Mouse (Mus musculus): ENCODE data around the gene Med14. TPM values are rescaled to one million over a fixed set of nuclear protein-coding genes. Genes with fewer than 3 reads are reported as not detected.
A peak's percentile ranks its signal among the peaks of the same experiment; 100 is the strongest.

Med14 gene
- polyA plus RNA-seq, 1 experiment from 2014 or later, result 5.7 TPM

DNA sequence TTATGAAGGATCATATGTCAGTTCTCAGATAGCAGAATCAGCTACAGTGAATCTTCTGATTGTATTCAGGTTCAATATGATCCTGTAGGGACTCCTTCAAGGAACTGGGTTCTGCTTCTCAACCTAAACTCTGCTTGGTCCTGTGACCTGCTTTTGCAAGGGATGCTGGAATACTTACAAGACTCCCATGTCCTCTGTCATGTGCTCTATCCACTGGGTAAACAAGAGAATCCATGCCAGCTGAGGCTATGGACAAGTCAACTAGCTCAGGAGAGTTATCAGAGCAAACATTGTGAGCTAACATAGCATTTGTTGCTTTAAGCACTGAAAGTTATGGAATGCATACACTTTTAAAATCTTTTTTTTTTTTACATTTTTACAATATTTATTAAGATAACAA lies 75.8 kb downstream of the Med14 start:
- no peak overlapping the region for H3K9ac ChIP-seq (ENCODE audit: low read depth, low read length)
- TF ChIP-seq CTCF (IDR thresholded peaks at IDR 0.05; ENCODE audit: low read depth), result no peak
- no peak for ATAC-seq
- H3K27ac ChIP-seq (ENCODE audit: low read depth, low read length), result no peak overlapping the region
- no peaks in the 10 kb centered on the region for H3K9me3 ChIP-seq (ENCODE audit: control insufficient read depth)
- H3K27me3 ChIP-seq (replicated peaks; ENCODE audit: control insufficient read depth, insufficient read depth, low read length), result no peaks in the 10 kb centered on the region
- H3K4me2 ChIP-seq (replicated peaks; ENCODE audit: low read depth), result no peak overlapping the region
- no peak overlapping the region for H3K4me3 ChIP-seq (ENCODE audit: low read depth, low read length)
- H3K36me3 ChIP-seq (ENCODE audit: control insufficient read depth, insufficient read depth), result peaks cover 5% of the 10 kb centered on the region; the same call in 1 of the 2 replicates
- no peaks in the 10 kb centered on the region for H3K4me1 ChIP-seq (replicated peaks; ENCODE audit: control insufficient read depth, insufficient read depth, low read length)

- Histone ChIP-seq H3K4me2 (replicated peaks; ENCODE audit: low read depth) (no peak overlapping the region), H3K27me3 (replicated peaks; ENCODE audit: control insufficient read depth, insufficient read depth, low read length) (no peaks in the 10 kb centered on the region), H3K4me1 (replicated peaks; ENCODE audit: control insufficient read depth, insufficient read depth, low read length) (no peaks in the 10 kb centered on the region), H3K4me3 (ENCODE audit: low read depth, low read length) (no peak overlapping the region), H3K36me3 (ENCODE audit: control insufficient read depth, insufficient read depth) (0 out of 2 replicates have a peak, but pooled peaks cover 7% of the 10 kb centered on the region), H3K9me3 (ENCODE audit: control insufficient read depth) (no peaks in the 10 kb centered on the region), H3K9ac (ENCODE audit: low read depth, low read length) (no peak overlapping the region), H3K27ac (ENCODE audit: low read depth, low read length) (no peak overlapping the region)
- TF ChIP-seq CTCF (IDR thresholded peaks at IDR 0.05; ENCODE audit: low read depth), result peak; percentile 80
- WGBS, result 30% methylated on average over 6 of the region's 6 CpGs
- no peak for ATAC-seq
Measured at GRCm38 (mm10) chrX:12677396-12677795, 84.5 kb downstream of the Med14 start.

DNA sequence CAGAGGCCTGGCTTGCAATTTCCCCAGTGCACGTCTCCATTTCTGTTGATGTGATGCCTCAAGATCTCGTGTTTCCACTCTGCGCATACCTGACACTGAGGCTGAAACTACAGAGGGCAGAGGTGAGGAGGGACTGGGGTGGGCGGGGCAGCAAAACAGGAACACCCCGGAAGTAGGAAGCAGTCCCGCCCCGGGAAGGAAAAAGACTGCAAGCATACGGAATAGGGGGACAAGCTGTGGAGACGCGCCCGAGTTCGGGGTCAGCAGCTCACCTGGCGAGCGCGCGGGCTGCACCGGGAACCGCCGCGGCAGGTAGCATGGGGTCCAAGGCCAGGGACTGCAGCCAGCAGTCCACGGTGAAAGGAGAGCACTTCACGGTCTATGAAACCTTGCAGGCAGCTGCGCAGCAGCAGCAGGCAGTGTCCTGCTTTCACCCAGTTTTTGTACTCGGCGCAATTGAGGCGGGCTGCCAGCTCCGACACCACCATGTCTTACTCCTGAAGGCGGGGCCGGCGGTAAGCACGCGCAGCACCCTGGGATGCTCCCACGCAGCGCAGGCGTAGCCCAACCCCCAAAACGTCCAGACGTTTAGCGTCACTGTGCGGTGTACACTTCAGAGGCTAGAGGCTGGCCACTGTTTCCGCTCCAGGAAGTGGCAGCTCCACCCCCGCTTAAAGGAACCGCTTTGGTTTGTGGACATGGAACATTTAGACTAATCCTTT lies 88.7 kb downstream of the Med14 start, which contains the start of gene 1810030O07Rik:
Gene 1810030O07Rik (minus strand): TSS at position 615 of the 722 bp plus-strand sequence.
- Histone ChIP-seq H3K4me3 (ENCODE audit: low read depth, low read length) (peak within 1 kb of the TSS; percentile 61), H3K9ac (ENCODE audit: low read depth, low read length) (peak within 1 kb of the TSS; percentile 59), H3K27ac (ENCODE audit: low read depth, low read length) (peak within 1 kb of the TSS; percentile 90), H3K4me1 (replicated peaks; ENCODE audit: control insufficient read depth, insufficient read depth, low read length) (no peaks in the 10 kb centered on the region), H3K27me3 (replicated peaks; ENCODE audit: control insufficient read depth, insufficient read depth, low read length) (no peaks in the 10 kb centered on the region), H3K36me3 (ENCODE audit: control insufficient read depth, insufficient read depth) (no peaks in the 10 kb centered on the region), H3K9me3 (ENCODE audit: control insufficient read depth) (no peaks in the 10 kb centered on the region), H3K4me2 (replicated peaks; ENCODE audit: low read depth) (peak within 1 kb of the TSS; percentile 63)
- 10% methylated on average over 42 of the region's 42 CpGs for WGBS
- peak; percentile 100 for ATAC-seq
- TF ChIP-seq CTCF (IDR thresholded peaks at IDR 0.05; ENCODE audit: low read depth), result 0 out of 2 replicates have a peak, but pooled peaks have one; percentile 7

DNA sequence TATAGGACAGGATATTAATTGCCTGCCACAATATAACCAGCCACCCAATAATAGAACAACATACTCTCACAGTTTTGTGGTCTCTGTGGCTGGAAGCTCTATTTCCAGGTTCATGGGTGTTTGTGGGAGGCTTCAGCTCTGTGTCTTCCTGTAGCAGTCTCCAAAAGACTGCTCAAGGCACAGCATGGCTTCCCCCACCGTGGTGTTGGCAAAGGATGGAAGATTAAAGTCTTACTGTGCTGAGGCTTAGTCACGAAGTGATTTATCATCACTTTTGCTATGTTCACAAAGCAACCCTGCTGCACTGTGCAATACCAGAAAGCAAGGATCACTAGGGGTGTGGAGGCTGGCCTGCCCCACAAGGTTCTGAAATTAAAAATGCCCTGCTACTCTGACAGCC lies 108.0 kb downstream of the Med14 start:
- no peak overlapping the region for H3K9ac ChIP-seq (ENCODE audit: low read depth, low read length)
- TF ChIP-seq CTCF (IDR thresholded peaks at IDR 0.05; ENCODE audit: low read depth), result no peak
- no peak for ATAC-seq
- WGBS, result 63% methylated on average over 2 of the region's 2 CpGs
- H3K9me3 ChIP-seq (ENCODE audit: control insufficient read depth), result no peaks in the 10 kb centered on the region
- H3K27ac ChIP-seq (ENCODE audit: low read depth, low read length), result no peak overlapping the region
- no peak overlapping the region for H3K4me3 ChIP-seq (ENCODE audit: low read depth, low read length)
- H3K4me1 ChIP-seq (replicated peaks; ENCODE audit: control insufficient read depth, insufficient read depth, low read length), result no peaks in the 10 kb centered on the region
- peaks cover 8% of the 10 kb centered on the region for H3K36me3 ChIP-seq (ENCODE audit: control insufficient read depth, insufficient read depth)
- no peaks in the 10 kb centered on the region for H3K27me3 ChIP-seq (replicated peaks; ENCODE audit: control insufficient read depth, insufficient read depth, low read length)
- H3K4me2 ChIP-seq (replicated peaks; ENCODE audit: low read depth), result no peak overlapping the region

DNA sequence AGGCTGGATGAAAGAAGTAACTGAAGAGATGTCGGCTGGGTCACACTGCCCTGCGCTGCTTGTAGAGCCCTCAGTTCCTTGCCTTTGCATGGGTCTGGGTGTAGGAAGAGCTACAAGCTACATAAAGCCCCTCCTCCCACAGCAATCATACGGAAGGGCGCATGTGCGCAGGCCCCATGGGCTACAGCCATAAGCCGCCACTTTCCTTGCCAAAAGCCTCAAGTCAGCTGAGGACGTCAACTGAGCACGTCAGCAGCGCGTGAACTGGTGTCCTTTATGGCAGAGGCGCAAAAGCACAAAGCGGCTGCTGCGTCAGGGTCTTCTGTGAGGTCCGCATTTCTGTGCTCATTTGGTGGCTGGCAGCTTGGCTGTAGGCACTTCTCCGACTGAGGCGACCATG lies 110.0 kb downstream of the Med14 start:
- no peak for TF ChIP-seq CTCF (IDR thresholded peaks at IDR 0.05; ENCODE audit: low read depth)
- H3K4me3 ChIP-seq (ENCODE audit: low read depth, low read length), result no peak overlapping the region
- H3K4me1 ChIP-seq (replicated peaks; ENCODE audit: control insufficient read depth, insufficient read depth, low read length), result no peaks in the 10 kb centered on the region
- no peak overlapping the region for H3K27ac ChIP-seq (ENCODE audit: low read depth, low read length)
- no peak for ATAC-seq
- H3K4me2 ChIP-seq (replicated peaks; ENCODE audit: low read depth), result no peak overlapping the region
- H3K27me3 ChIP-seq (replicated peaks; ENCODE audit: control insufficient read depth, insufficient read depth, low read length), result no peaks in the 10 kb centered on the region
- no peak overlapping the region for H3K9ac ChIP-seq (ENCODE audit: low read depth, low read length)
- WGBS, result 86% methylated on average over 16 of the region's 16 CpGs
- no peaks in the 10 kb centered on the region for H3K36me3 ChIP-seq (ENCODE audit: control insufficient read depth, insufficient read depth)
- no peaks in the 10 kb centered on the region for H3K9me3 ChIP-seq (ENCODE audit: control insufficient read depth)

- peak; percentile 10; the same call in 1 of the 2 replicates for TF ChIP-seq CTCF (IDR thresholded peaks at IDR 0.05; ENCODE audit: low read depth)
- 68% methylated on average over 12 of the region's 12 CpGs for WGBS
- no peak overlapping the region for H3K4me3 ChIP-seq (ENCODE audit: low read depth, low read length)
- no peak overlapping the region for H3K4me2 ChIP-seq (replicated peaks; ENCODE audit: low read depth)
- H3K27ac ChIP-seq (ENCODE audit: low read depth, low read length), result no peak overlapping the region
- no peaks in the 10 kb centered on the region for H3K36me3 ChIP-seq (ENCODE audit: control insufficient read depth, insufficient read depth)
- no peaks in the 10 kb centered on the region for H3K27me3 ChIP-seq (replicated peaks; ENCODE audit: control insufficient read depth, insufficient read depth, low read length)
- no peaks in the 10 kb centered on the region for H3K4me1 ChIP-seq (replicated peaks; ENCODE audit: control insufficient read depth, insufficient read depth, low read length)
- H3K9ac ChIP-seq (ENCODE audit: low read depth, low read length), result no peak overlapping the region
- ATAC-seq, result no peak
- H3K9me3 ChIP-seq (ENCODE audit: control insufficient read depth), result no peaks in the 10 kb centered on the region
Measured at GRCm38 (mm10) chrX:12645531-12646304, 116.2 kb downstream of the Med14 start.

Data from intestine, postnatal 0 days (tissue).